Mouse (Mus musculus) hindbrain, embryonic 14.5 days (tissue): ENCODE measurements around the gene Clhc1. TPM values are rescaled to one million over a fixed set of nuclear protein-coding genes. Genes with fewer than 3 reads are reported as not detected.

Source experiments
- ATAC-seq: fragments of 200-750 bp; cut with Nextera tagmentation; 2 replicates; pipeline ENCODE4 v1.8.0; 2017; ENCODE audit warnings: moderate number of reproducible peaks, mild to moderate bottlenecking, moderate TSS enrichment, moderate library complexity; ENCODE audit not compliant: low FRiP score
- DNase-seq: peaks from one replicate; pipeline ENCODE4 v3.0.0-alpha.2; 2015; ENCODE audit warnings: low spot score
- H3K27ac ChIP-seq: fragments of 300-500 bp; sonication (generic); 2 replicates; pipeline ENCODE4 v1.5.1; 2014; ENCODE audit warnings: mild to moderate bottlenecking, moderate library complexity
- H3K27me3 ChIP-seq: fragments of 300-500 bp; sonication (generic); 2 replicates; pipeline ENCODE4 v1.6.1; 2014; ENCODE audit warnings: mild to moderate bottlenecking, low read length, mixed read lengths; ENCODE audit not compliant: control insufficient read depth, insufficient read depth
- H3K36me3 ChIP-seq: fragments of 300-500 bp; sonication (generic); replicated peaks from 2 replicates; pipeline ENCODE4 v1.6.1; 2014; ENCODE audit not compliant: control insufficient read depth, insufficient read depth
- H3K4me1 ChIP-seq: fragments of 300-500 bp; sonication (generic); replicated peaks from 2 replicates; pipeline ENCODE4 v1.6.1; 2014; ENCODE audit warnings: antibody characterized with exemption, low read length, mixed read lengths; ENCODE audit not compliant: control insufficient read depth, insufficient read depth
- H3K4me2 ChIP-seq: fragments of 300-500 bp; sonication (generic); replicated peaks from 2 replicates; pipeline ENCODE4 v1.6.1; 2014; ENCODE audit warnings: mild to moderate bottlenecking, moderate library complexity
- H3K4me3 ChIP-seq: fragments of 300-500 bp; sonication (generic); replicated peaks from 2 replicates; pipeline ENCODE4 v1.5.1; 2014; ENCODE audit warnings: mild to moderate bottlenecking, low read length
- H3K9ac ChIP-seq: fragments of 300-500 bp; sonication (generic); 2 replicates; pipeline ENCODE4 v1.6.1; 2014
- H3K9me3 ChIP-seq: fragments of 300-500 bp; sonication (generic); 2 replicates; pipeline ENCODE4 v1.6.1; 2016; ENCODE audit warnings: low read length; ENCODE audit not compliant: control insufficient read depth
- WGBS: fragments of 180-500 bp; shearing (Covaris S2); extraction: QIAGEN DNeasy Blood & Tissue Kit; methylation state at CpG from one replicate; pipeline ENCODE4 v1.1.7; 2014; 5-methylcytosine and 5-hydroxymethylcytosine counted together
- polyA plus RNA-seq: library from polyadenylated mRNA; unstranded; fragments of >200 nt; fragmentation: Nextera tagmentation; extraction: Ambion mirVana; gene quantifications from 2 replicates; pipeline ENCODE4 v1.2.1, GENCODE M21; 2014

Clhc1 gene
- polyA plus RNA-seq, 1 experiment from 2014 or later = 0.33 TPM

DNA sequence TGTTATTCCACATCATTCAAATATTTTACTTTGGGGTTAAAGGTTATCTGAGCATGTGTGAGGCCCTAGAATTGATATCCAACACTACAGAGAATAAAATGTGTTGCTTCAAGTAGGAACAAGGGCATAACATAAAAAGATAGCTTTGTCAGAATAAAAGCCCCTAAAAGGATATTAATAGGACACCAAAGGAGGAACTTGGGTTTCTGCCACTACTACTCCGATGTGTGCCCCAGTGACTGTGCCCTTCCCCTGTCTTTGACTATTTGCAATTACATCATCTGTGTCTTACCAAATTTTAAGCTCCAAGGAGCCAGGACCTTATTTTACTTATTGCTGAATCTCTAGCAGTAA lies 1.7 kb downstream of the Clhc1 start:
- Histone ChIP-seq H3K27ac (no peak overlapping the region), H3K4me1 (peaks cover 16% of the 10 kb centered on the region), H3K36me3 (peaks cover 24% of the 10 kb centered on the region), H3K27me3 (no peaks in the 10 kb centered on the region), H3K4me2 (no peak overlapping the region), H3K9me3 (no peaks in the 10 kb centered on the region), H3K9ac (no peak overlapping the region), H3K4me3 (no peak overlapping the region)
- ATAC-seq (no peak), DNase-seq (no peak)
- WGBS = 96% methylated on average over 1 of the region's 1 CpGs

DNA sequence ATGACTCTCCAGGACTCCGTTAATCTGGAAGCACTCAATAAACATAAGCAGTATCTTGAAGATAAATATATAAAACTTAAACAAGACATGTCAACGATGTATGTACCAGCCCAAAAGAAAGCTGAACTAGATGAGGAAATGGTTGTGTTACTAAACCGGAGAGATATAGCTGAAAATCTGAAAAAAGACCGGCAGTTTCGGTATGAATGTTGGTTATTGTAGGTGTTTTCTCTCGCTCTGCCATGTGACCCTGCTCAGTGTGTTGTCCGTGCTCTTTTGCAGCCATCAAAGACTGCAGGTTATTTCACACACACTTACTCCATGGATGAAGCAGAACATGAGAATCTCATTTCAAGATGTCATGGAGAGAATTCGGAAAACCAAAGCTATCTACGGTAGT lies 12.7 kb downstream of the Clhc1 start:
- Histone ChIP-seq H3K4me2 (no peak overlapping the region), H3K27ac (no peak overlapping the region), H3K27me3 (no peaks in the 10 kb centered on the region), H3K9ac (no peak overlapping the region), H3K4me3 (no peak overlapping the region), H3K9me3 (no peaks in the 10 kb centered on the region), H3K4me1 (no peaks in the 10 kb centered on the region), H3K36me3 (no peaks in the 10 kb centered on the region)
- WGBS = 88% methylated on average over 9 of the region's 9 CpGs
- DNase-seq (no peak), ATAC-seq (no peak)

DNA sequence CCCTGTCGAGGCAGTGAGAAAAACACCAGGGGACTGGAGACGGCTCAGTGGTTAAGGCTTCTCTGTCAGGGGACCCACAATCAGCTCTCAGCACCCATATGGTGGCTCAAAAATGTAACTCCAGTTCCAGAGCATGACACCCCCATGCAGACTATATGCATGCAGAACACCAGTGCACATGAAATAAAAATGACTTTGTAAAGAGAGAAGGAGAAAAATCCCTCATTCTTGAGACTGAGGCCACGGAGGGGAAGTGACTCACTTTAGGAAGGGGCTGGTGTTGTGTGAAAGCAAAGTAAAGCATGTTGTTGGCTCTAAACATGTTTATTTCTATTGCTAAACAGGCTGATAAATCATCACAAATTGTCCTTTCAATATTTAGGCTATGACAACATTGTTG lies 13.2 kb downstream of the Clhc1 start:
- ATAC-seq = no peak
- Histone ChIP-seq H3K9ac (no peak overlapping the region), H3K4me3 (no peak overlapping the region), H3K27me3 (no peaks in the 10 kb centered on the region), H3K36me3 (no peaks in the 10 kb centered on the region), H3K4me1 (no peaks in the 10 kb centered on the region), H3K4me2 (no peak overlapping the region), H3K9me3 (no peaks in the 10 kb centered on the region), H3K27ac (no peak overlapping the region)
- no peak for DNase-seq
- WGBS = 91% methylated on average over 3 of the region's 3 CpGs

DNA sequence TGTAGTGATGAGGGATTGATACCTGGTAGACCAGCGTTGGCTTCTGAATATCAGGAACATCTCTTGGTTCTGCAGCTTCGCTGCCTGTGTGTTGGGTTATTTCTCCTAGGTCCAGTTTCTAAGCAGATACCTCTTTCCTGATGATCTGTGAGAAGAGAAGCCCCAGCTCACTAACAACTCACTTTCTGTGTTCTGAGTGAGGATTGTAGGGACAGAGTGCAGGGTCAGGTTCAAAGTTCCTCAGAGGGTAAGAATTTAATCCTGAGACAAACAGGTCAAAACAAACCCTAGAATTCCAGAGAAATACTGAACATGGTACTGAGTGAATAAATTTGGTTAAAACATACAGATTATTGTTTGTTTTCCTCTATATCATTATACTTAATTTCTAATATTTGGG lies 15.7 kb downstream of the Clhc1 start:
- H3K4me3 ChIP-seq = no peak overlapping the region
- no peak overlapping the region for H3K27ac ChIP-seq
- H3K9me3 ChIP-seq = no peaks in the 10 kb centered on the region
- no peak for ATAC-seq
- no peak for DNase-seq
- no peaks in the 10 kb centered on the region for H3K27me3 ChIP-seq
- H3K9ac ChIP-seq = no peak overlapping the region
- WGBS = 87% methylated on average over 2 of the region's 2 CpGs
- H3K36me3 ChIP-seq = no peaks in the 10 kb centered on the region
- H3K4me2 ChIP-seq = no peak overlapping the region
- H3K4me1 ChIP-seq = no peaks in the 10 kb centered on the region

DNA sequence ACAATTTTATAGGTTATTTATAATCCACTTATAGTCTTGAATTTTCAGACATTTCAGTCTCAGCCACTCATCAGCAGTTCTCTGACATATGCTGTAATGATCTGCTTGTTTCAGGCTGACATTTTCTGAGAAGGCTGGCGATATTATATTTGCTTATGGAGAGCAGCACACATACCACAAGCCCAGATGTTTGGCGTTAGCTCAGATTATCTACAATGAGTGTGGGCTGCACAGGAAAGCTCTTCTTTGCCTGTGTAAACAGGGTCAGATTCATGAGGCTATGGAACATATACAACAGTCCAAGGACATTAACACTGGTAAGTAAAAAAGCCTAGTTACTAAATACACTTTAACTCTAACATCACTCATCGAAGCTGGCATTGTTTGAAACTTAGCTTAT lies 23.8 kb downstream of the Clhc1 start:
- Histone ChIP-seq H3K4me2 (no peak overlapping the region), H3K27ac (no peak overlapping the region), H3K9ac (no peak overlapping the region), H3K4me3 (no peak overlapping the region), H3K27me3 (no peaks in the 10 kb centered on the region), H3K9me3 (no peaks in the 10 kb centered on the region), H3K36me3 (no peaks in the 10 kb centered on the region), H3K4me1 (no peaks in the 10 kb centered on the region)
- ATAC-seq (no peak), DNase-seq (no peak)
- WGBS = 85% methylated on average over 3 of the region's 3 CpGs

DNA sequence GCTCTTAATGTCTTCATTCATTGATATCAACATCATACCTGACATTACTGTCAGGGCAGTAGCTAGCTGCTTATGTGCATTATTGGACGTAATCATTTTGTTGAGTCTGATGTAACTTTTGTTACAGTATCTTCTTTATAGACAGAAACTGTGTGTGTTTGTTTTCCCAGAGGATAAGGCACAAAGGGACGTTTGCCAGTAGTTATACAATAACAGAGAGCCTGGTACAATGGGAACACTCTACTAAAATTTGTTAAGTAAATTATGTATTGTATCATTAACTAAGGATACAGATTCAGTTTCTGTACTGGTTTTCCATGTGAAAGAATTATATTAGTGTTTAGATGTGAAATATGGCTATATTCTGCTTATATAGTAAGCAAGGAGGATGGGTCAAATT lies 24.9 kb downstream of the Clhc1 start:
- H3K9ac ChIP-seq = no peak overlapping the region
- no peak overlapping the region for H3K27ac ChIP-seq
- H3K4me1 ChIP-seq = no peaks in the 10 kb centered on the region
- 81% methylated on average over 2 of the region's 2 CpGs for WGBS
- no peaks in the 10 kb centered on the region for H3K9me3 ChIP-seq
- no peak overlapping the region for H3K4me2 ChIP-seq
- H3K36me3 ChIP-seq = no peaks in the 10 kb centered on the region
- ATAC-seq (no peak), DNase-seq (no peak)
- H3K4me3 ChIP-seq = no peak overlapping the region
- H3K27me3 ChIP-seq = no peaks in the 10 kb centered on the region

DNA sequence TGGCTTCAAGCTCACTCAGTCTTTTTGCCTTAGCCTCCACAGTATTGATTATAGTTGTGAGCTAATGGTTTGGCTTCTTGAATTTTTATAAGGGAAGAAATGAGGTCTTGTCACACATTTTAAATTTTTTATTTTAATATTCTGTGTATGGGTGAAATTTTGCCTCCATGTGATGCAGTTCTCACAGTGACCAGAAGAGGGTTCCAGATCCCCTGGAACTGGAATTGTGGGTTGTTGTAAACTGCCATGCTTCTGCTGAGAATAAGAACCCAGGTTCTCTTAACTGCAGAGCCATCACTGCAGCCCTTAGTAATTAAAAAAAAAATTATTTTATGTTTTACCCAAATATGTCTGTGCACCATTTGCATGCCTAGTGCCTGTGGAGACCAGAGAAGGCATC lies 31.9 kb downstream of the Clhc1 start:
- 0 out of 2 replicates have a peak, but pooled peaks cover 2% of the 10 kb centered on the region for H3K9me3 ChIP-seq
- no peak overlapping the region for H3K4me3 ChIP-seq
- no peak overlapping the region for H3K9ac ChIP-seq
- no peak overlapping the region for H3K4me2 ChIP-seq
- no peaks in the 10 kb centered on the region for H3K36me3 ChIP-seq
- no peaks in the 10 kb centered on the region for H3K4me1 ChIP-seq
- no peak overlapping the region for H3K27ac ChIP-seq
- no peak for DNase-seq
- no peak for ATAC-seq
- no peaks in the 10 kb centered on the region for H3K27me3 ChIP-seq

DNA sequence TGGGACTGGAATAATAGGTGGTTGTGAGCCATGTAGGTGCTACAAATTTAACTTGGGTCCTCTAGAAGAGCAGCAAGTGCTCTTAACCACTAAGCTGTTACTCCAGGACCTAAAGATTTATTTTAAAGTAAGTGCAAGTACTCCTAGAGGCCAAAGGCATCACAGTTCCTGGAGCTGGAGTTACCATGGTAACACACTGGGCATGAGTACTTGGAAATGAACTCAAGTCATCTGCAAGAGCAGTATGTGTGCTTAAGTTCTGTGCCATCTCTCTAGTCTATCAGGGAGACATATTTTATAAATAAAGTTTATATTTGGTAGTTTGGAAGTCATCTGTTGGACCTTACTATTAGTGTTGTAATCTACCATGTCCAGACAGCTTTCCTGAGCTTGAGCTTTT lies 47.5 kb downstream of the Clhc1 start:
- ATAC-seq = no peak
- H3K4me1 ChIP-seq = no peaks in the 10 kb centered on the region

DNA sequence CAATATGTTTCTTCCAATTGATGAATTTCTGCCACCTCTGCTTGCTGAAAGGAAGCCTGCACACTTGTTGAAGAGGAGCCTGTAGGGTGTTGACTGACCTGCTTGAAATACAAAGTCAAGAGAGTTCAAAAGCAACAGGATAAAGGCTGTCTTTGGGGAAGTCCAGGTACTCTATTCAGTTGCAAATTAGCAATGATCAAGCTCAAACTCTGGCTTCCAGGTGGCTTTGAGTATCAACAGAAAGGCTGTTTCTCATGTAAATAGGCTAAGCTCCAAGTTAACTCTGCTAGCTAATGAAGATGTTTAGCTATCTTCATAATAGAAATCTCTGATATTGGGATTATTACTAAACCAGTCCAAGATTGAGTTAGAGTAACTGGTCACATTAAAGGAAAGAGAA lies 49.4 kb downstream of the Clhc1 start:
- Histone ChIP-seq H3K4me2 (no peak overlapping the region), H3K4me3 (no peak overlapping the region), H3K9ac (no peak overlapping the region), H3K27ac (no peak overlapping the region), H3K36me3 (no peaks in the 10 kb centered on the region), H3K27me3 (no peaks in the 10 kb centered on the region), H3K4me1 (no peaks in the 10 kb centered on the region), H3K9me3 (no peaks in the 10 kb centered on the region)
- no peak for DNase-seq
- no peak for ATAC-seq

More for the DNA sequence above, 47.5 kb downstream of the Clhc1 start:
- no peaks in the 10 kb centered on the region for H3K9me3 ChIP-seq
- H3K27ac ChIP-seq = no peak overlapping the region
- H3K36me3 ChIP-seq = no peaks in the 10 kb centered on the region
- no peak overlapping the region for H3K4me3 ChIP-seq
- no peak overlapping the region for H3K9ac ChIP-seq
- no peak overlapping the region for H3K4me2 ChIP-seq
- no peak for DNase-seq
- H3K27me3 ChIP-seq = no peaks in the 10 kb centered on the region

DNA sequence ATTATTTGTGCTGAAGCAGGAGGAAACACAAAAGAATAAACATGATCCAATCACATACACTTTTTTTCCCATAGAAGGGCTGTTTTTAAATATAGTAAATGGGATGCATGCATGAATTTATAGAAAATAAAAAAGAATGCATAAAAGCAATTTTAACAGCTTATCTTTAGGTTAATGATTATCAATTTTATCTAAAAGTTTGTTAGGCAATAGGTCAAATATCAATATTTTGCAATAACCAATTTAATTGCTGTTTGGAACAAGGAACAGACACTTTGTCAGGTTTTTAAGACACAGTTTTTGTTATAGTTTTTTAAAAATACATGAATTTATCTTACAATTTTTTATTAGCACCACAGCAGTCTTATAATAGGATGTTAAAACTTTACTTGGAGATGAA lies 51.2 kb downstream of the Clhc1 start:
- Histone ChIP-seq H3K9me3 (no peaks in the 10 kb centered on the region), H3K36me3 (no peaks in the 10 kb centered on the region), H3K27ac (no peak overlapping the region), H3K27me3 (no peaks in the 10 kb centered on the region), H3K9ac (no peak overlapping the region), H3K4me2 (no peak overlapping the region), H3K4me3 (no peak overlapping the region), H3K4me1 (no peaks in the 10 kb centered on the region)
- ATAC-seq (no peak), DNase-seq (no peak)
